Mouse (Mus musculus) embryonic fibroblast, embryonic 13.5 days (primary cell): ENCODE results near the gene Zfp462. TPM values are rescaled to one million over a fixed set of nuclear protein-coding genes. Genes with fewer than 3 reads are reported as not detected.
A peak's percentile ranks its signal among the peaks of the same experiment; 100 is the strongest.

ENCODE experiments used
- H3K27ac ChIP-seq: 2 replicates; pipeline ENCODE4 v1.5.1; 2012; ENCODE audit warnings: low read length, control low read depth, inconsistent platforms; ENCODE audit not compliant: insufficient read depth
- H3K4me1 ChIP-seq: 2 replicates; pipeline ENCODE4 v1.6.1; 2011; ENCODE audit warnings: low read length; ENCODE audit not compliant: control insufficient read depth, insufficient read depth
- H3K4me3 ChIP-seq: 2 replicates; pipeline ENCODE4 v1.5.1; 2011; ENCODE audit warnings: mild to moderate bottlenecking, control low read depth, low read length; ENCODE audit not compliant: insufficient read depth
- CTCF ChIP-seq: IDR thresholded peaks from 2 replicates; pipeline ENCODE4 v1.5.1; 2011; ENCODE audit warnings: mild to moderate bottlenecking, control low read depth, low read length, moderate library complexity, borderline replicate concordance; ENCODE audit not compliant: insufficient read depth
- POLR2A ChIP-seq: IDR thresholded peaks from 2 replicates; pipeline ENCODE4 v1.6.1; 2011; ENCODE audit warnings: low read depth, mild to moderate bottlenecking, control low read depth, low read length, moderate library complexity
- polyA plus RNA-seq: library from polyadenylated mRNA; stranded (reverse); fragments of >200 nt; gene quantifications from 2 replicates; pipeline ENCODE4 v1.2.4, GENCODE M21; 2011; ENCODE audit warnings: low read depth; ENCODE audit not compliant: missing spikeins, insufficient read length

Zfp462 gene
- polyA plus RNA-seq, 1 experiment = 23.7 TPM

- no peak overlapping the region for H3K27ac ChIP-seq
- TF ChIP-seq POLR2A = no peak
- TF ChIP-seq CTCF = no peak
These were observed 21.4 kb downstream of the Zfp462 start for GRCm38 (mm10) chr4:54966161-54966806.

GRCm38 (mm10) chr4:54967166-54967565 is 22.3 kb downstream of the Zfp462 start:
- H3K27ac ChIP-seq = no peak overlapping the region
- no peak for TF ChIP-seq POLR2A
- TF ChIP-seq CTCF = no peak
- H3K4me1 ChIP-seq = peaks cover 5% of the 10 kb centered on the region; the same call in 1 of the 2 replicates
- H3K4me3 ChIP-seq = no peak overlapping the region

More at GRCm38 (mm10) chr4:54966161-54966806, 21.4 kb downstream of the Zfp462 start:
- peaks cover 2% of the 10 kb centered on the region; the same call in 1 of the 2 replicates for H3K4me1 ChIP-seq
- no peak overlapping the region for H3K4me3 ChIP-seq

DNA sequence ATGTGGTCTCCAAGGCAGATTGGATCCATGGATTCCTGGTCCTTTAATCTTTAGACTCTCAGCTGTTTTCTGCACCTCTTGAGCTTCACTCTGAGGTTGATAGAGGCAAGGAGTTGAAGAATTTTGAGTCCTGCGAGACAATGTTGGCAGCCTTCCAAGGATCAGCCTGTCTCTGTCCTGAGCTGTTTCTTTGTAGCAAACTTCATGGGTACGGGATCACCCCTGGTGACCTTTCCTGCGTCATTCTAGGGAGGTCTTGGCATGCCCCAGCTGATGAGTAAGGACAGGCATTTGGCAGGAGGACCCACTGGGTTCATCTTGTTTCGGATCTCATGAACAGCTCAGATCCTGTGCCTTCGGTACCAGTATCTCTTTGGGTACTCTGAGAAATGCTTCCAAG is 22.9 kb downstream of the Zfp462 start:
- Histone ChIP-seq H3K27ac (no peak overlapping the region), H3K4me3 (no peak overlapping the region), H3K4me1 (peaks cover 7% of the 10 kb centered on the region; the same call in 1 of the 2 replicates)
- TF ChIP-seq CTCF (no peak), POLR2A (no peak)

DNA sequence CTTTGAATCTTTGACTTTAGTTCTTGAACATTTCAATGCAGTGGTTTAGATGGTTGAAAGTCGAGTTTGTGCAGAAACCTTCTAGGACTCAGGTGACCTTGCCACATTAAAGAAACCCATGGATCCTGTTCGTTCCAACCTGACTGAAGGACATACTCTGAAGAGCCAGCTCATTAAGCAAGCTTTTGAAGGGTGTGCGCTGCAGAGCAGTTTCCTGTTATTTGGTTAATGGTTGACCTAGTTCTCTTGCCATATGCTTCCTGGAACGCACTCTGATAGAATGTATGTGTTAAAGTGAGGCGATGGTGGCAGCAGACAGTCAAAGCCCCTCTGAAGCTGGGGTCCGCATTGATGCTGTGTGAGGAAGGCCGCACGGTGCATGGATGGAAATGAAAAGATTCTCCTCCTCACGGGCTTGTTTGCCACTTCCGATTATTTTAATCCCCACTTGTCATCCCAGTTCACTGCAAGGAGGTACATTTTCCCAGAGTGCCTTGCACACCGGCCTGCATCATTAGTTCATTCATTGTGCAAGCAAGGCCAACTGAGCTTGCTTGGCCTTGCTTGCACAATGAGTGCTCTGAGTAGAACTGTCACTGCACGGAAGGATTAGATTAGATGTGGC is 24.9 kb downstream of the Zfp462 start:
- TF ChIP-seq POLR2A = no peak
- TF ChIP-seq CTCF = no peak
- H3K27ac ChIP-seq = no peak overlapping the region
- H3K4me1 ChIP-seq = peaks cover 10% of the 10 kb centered on the region; the same call in 1 of the 2 replicates
- H3K4me3 ChIP-seq = no peak overlapping the region

- peaks cover 8% of the 10 kb centered on the region; the same call in 1 of the 2 replicates for H3K4me1 ChIP-seq
- H3K27ac ChIP-seq = peak overlapping the region; percentile 64; the same call in 1 of the 2 replicates
- no peak for TF ChIP-seq CTCF
- no peak for TF ChIP-seq POLR2A
- no peak overlapping the region for H3K4me3 ChIP-seq
These were observed 26.5 kb downstream of the Zfp462 start for GRCm38 (mm10) chr4:54971386-54971785.

DNA sequence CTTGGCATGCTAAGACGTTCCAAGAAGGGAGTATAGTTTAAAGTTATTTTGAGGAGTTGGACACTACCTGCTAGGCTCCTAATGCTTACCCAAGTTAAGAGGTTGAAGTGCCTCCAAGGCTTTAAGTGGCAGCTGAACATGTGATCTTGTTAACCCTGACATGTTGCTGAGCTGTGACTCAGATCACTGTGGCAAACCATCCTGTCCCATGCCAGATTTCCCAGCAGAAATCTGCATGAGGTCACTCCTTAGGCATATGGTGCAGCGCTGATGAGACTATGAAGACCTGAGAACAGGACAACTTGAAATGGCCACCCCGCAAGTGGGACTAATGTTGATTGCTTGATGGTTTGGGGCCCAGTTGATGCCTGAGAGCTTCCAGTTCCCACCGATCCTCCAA is 27.2 kb downstream of the Zfp462 start:
- peak overlapping the region; percentile 64 for H3K27ac ChIP-seq
- TF ChIP-seq POLR2A (no peak), CTCF (no peak)
- peaks cover 8% of the 10 kb centered on the region; the same call in 1 of the 2 replicates for H3K4me1 ChIP-seq
- H3K4me3 ChIP-seq = no peak overlapping the region

DNA sequence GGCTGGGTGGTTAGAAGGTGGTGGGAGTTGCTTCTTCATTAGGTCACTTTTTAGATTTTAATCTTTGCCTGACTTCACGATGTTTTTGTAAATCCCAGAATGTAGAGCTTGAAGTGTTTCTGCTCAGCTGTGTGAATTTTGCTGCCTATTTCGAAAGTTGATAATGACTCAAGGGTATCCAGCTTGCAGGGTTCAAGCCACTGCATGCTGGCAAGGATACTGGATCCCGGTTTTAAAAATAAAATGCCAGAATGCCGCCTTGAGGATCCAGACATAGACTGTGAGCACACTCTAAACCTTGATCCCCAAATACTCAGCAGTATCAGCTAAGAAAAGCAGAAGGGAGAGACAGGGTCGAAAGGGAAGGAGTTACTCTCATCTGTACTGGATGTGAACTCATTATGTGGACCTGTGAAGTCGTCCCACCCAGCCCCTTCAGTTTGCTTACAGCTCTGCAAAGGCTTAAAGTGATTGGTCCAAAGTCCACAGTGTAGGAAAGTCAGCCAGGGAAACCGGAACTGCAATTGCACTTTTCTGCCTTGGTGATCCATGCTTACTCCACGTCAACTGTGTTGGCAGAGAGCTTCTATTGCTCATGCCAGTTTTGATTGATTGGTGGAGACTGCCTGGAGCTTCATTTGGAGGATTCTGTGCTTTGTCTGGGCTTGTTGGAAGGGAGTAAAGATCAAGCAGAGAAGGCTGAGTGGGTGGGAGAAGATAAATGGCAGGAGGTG is 28.1 kb downstream of the Zfp462 start:
- Histone ChIP-seq H3K4me3 (no peak overlapping the region), H3K27ac (peak overlapping the region; percentile 64), H3K4me1 (peaks cover 11% of the 10 kb centered on the region; the same call in 1 of the 2 replicates)
- TF ChIP-seq CTCF (no peak), POLR2A (no peak)

GRCm38 (mm10) chr4:54979771-54980472 is 35.1 kb downstream of the Zfp462 start:
- H3K27ac ChIP-seq = peak overlapping the region; percentile 78

GRCm38 (mm10) chr4:54984502-54984901 is 39.7 kb downstream of the Zfp462 start:
- H3K4me1 ChIP-seq = no peaks in the 10 kb centered on the region; the same call in none of the 2 replicates
- no peak for TF ChIP-seq POLR2A
- no peak for TF ChIP-seq CTCF
- H3K4me3 ChIP-seq = no peak overlapping the region
- H3K27ac ChIP-seq = no peak overlapping the region

More at GRCm38 (mm10) chr4:54979771-54980472, 35.1 kb downstream of the Zfp462 start:
- Histone ChIP-seq H3K4me1 (peaks cover 8% of the 10 kb centered on the region), H3K4me3 (no peak overlapping the region)
- TF ChIP-seq CTCF = no peak
